Mouse (Mus musculus): ENCODE measurements around the gene Pias4. TPM values are rescaled to one million over a fixed set of nuclear protein-coding genes. Genes with fewer than 3 reads are reported as not detected.
A peak's percentile ranks its signal among the peaks of the same experiment; 100 is the strongest.

Pias4 gene
- polyA plus RNA-seq, 1 experiment from 2014 or later = 60.0 TPM

DNA sequence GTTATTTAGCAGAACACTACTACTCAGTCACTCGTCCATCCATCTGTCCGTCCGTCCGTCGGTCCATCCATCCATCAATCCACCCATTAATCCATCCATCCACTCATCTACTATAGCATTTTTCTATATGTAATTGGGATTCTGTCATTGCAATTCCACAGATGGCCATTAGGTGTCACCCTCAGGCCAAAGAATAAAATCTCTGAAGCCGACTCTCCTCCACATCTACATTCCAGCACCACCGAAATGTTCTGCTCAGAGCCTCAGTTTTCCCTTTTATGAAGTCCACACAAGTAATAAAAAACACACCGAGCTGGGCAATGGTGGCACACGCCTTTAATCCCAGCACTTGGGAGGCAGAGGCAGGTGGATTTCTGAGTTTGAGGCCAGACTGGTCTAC lies 30.5 kb upstream of the Pias4 start:
- Histone ChIP-seq H3K27ac (replicated peaks) (no peak overlapping the region), H3K9ac (no peak overlapping the region), H3K27me3 (peaks cover 51% of the 10 kb centered on the region), H3K4me1 (replicated peaks) (peaks cover 15% of the 10 kb centered on the region), H3K4me2 (no peak overlapping the region), H3K4me3 (no peak overlapping the region), H3K9me3 (no peaks in the 10 kb centered on the region), H3K36me3 (no peaks in the 10 kb centered on the region)
- 3% methylated on average over 9 of the region's 9 CpGs for WGBS
- ATAC-seq (ENCODE audit: low read depth) = no peak

DNA sequence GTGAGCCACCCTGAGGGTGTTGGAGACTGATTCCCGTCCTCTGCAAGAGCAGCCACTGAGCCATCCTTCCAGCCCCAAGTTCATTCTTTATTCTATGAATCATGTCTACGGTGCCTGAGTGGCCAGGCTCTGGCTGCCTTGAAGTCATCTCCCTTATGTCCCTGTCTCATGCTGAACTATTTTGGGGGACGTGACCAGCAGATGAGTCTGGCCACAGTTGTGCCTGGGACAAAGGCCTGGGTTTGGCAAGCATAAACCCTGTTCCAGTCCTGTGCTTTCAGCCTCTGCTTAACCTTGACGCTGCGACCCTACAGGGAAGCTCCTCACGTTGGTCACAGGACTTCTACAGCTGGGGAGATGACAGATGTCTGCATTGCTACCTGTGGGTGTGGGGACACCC lies 29.6 kb upstream of the Pias4 start:
- WGBS = 47% methylated on average over 6 of the region's 6 CpGs
- Histone ChIP-seq H3K27ac (replicated peaks) (no peak overlapping the region), H3K9me3 (no peaks in the 10 kb centered on the region), H3K4me2 (no peak overlapping the region), H3K27me3 (peaks cover 51% of the 10 kb centered on the region), H3K9ac (no peak overlapping the region), H3K4me1 (replicated peaks) (peaks cover 20% of the 10 kb centered on the region), H3K36me3 (no peaks in the 10 kb centered on the region), H3K4me3 (no peak overlapping the region)
- no peak for ATAC-seq (ENCODE audit: low read depth)

DNA sequence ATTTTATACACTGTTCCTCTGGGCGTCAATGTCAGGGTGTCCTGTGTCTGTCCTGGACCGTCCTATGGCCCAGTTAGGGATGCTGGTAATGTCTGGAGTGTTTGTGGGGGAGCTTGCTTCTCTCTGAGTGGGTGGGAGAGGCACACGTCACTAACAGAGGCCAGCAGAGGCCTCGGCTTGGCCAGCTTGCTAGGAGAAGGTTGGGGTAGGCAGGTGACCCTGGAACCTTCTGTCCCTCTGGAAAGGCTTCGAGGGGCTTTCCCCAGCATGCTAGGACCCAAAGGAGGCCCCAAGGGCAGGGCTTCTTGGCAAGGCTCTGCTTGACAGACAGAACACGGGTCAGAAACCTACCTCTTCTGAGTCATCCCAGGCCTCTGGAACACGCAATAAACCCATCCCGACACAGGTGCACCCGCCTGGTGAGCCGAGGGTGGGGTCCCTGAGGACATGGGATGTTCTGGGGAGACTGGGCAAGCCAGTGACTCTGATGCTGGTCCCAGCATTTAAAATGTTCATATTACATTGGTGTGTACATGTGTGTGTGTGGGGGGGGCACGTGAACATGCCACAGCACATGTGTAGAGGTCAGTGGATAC lies 28.8 kb upstream of the Pias4 start:
- ATAC-seq (ENCODE audit: low read depth) = no peak
- Histone ChIP-seq H3K27ac (replicated peaks) (no peak overlapping the region), H3K4me1 (replicated peaks) (peaks cover 25% of the 10 kb centered on the region), H3K4me3 (no peak overlapping the region), H3K9ac (no peak overlapping the region), H3K9me3 (no peaks in the 10 kb centered on the region), H3K27me3 (peaks cover 51% of the 10 kb centered on the region), H3K36me3 (no peaks in the 10 kb centered on the region), H3K4me2 (no peak overlapping the region)
- WGBS = 62% methylated on average over 11 of the region's 11 CpGs

DNA sequence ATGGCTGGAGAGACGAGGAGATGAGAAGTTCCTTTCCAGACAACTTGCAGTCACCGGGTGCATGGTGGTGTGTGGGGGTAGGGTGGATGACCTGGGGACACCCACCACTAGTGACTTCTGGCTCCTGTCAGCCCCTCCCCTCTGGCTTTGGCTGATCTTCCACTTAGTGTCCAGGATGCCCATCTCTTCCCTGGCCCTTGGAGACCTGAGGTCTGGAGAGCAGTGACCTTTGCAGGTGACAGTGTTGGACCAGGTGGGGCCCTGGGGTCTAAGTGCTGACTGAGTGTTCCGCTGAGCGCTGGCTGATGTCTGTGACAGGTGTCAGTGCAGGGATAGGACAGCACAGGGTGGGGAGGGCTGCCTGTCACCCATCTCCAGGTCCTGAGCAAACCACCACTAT lies 27.6 kb upstream of the Pias4 start:
- ATAC-seq (ENCODE audit: low read depth) = no peak
- H3K9me3 ChIP-seq = no peaks in the 10 kb centered on the region
- H3K4me1 ChIP-seq (replicated peaks) = peaks cover 29% of the 10 kb centered on the region
- peaks cover 51% of the 10 kb centered on the region for H3K27me3 ChIP-seq
- peaks cover 11% of the 10 kb centered on the region for H3K36me3 ChIP-seq
- H3K4me3 ChIP-seq = no peak overlapping the region
- no peak overlapping the region for H3K9ac ChIP-seq
- WGBS = 79% methylated on average over 4 of the region's 4 CpGs
- H3K4me2 ChIP-seq = no peak overlapping the region
- no peak overlapping the region for H3K27ac ChIP-seq (replicated peaks)

DNA sequence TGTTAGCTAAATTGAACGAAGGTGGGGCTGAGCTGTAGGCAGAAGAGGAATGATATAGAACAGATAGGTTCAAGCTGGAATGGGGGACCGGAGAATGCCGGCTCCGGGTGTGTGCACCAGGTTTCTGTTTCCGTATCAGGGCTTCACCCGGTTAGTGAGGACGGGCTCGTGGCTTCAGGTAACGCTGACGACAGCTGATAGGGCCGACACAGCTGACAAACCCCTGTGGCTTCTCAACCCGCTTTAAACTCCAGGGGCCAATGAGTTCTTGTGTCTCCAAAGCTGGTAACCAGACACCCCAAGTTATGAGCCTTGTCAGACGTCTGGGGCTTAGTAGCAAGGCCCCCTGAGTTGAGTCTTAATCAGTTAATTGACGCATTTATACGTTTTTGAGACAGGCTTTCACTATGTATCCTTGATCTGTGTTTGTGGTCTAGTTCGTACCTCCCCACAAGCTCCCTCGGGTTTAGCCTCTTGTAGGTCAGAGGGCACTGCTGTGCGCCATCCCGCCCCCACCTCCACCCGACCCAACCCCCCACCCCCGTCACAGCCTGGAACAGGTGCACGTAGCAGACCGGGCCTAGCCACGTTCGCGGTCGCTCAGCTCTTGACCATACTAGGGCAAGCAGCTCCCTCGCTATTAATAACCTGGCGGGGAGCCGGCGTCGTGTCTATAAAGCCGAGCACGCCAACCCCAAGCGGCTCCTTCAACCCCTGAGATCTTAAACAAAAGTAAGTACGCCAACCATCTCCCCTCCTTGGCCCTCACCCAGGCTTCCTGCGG lies 26.5 kb upstream of the Pias4 start:
- Histone ChIP-seq H3K4me2 (peak overlapping the region; percentile 16; the same call in 1 of the 2 replicates), H3K4me1 (replicated peaks) (peaks cover 29% of the 10 kb centered on the region), H3K9me3 (no peaks in the 10 kb centered on the region), H3K9ac (peak overlapping the region; percentile 6; the same call in 1 of the 2 replicates), H3K4me3 (no peak overlapping the region), H3K27me3 (peaks cover 43% of the 10 kb centered on the region), H3K36me3 (peaks cover 19% of the 10 kb centered on the region), H3K27ac (replicated peaks) (no peak overlapping the region)
- ATAC-seq (ENCODE audit: low read depth) = no peak
- WGBS = 16% methylated on average over 37 of the region's 37 CpGs

DNA sequence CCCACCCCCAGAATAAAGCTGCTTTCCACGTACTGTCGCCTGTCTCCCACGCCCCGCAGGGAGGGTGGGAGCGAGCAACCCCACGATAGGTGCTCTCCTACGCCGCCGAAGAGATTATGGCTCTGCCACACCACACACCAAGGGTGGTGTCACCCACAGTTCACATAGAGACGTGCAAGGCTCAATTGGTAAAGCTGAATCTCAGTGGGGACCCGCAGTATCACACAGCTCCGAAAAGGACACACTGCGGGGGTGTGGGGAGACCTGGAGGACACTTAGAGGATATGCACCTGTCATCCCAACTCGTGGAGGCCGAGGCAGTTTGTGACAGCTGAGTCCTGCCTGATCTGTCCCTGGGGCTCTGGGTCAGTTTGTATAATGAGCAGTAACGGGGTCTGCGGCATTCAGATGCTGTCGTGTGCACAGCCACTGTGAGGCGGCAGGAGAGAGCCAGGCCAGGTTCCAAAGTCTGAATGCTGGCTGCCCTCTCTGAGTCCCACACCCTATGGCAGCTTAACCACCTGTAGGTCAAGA lies 25.3 kb upstream of the Pias4 start:
- 3% methylated on average over 19 of the region's 19 CpGs for WGBS
- Histone ChIP-seq H3K4me3 (peak overlapping the region; percentile 60), H3K9ac (peak overlapping the region; percentile 85), H3K4me1 (replicated peaks) (peaks cover 29% of the 10 kb centered on the region), H3K4me2 (peak overlapping the region; percentile 94), H3K27ac (replicated peaks) (peak overlapping the region; percentile 97), H3K36me3 (peaks cover 26% of the 10 kb centered on the region), H3K27me3 (peaks cover 38% of the 10 kb centered on the region), H3K9me3 (no peaks in the 10 kb centered on the region)
- ATAC-seq (ENCODE audit: low read depth) = peak; percentile 55

DNA sequence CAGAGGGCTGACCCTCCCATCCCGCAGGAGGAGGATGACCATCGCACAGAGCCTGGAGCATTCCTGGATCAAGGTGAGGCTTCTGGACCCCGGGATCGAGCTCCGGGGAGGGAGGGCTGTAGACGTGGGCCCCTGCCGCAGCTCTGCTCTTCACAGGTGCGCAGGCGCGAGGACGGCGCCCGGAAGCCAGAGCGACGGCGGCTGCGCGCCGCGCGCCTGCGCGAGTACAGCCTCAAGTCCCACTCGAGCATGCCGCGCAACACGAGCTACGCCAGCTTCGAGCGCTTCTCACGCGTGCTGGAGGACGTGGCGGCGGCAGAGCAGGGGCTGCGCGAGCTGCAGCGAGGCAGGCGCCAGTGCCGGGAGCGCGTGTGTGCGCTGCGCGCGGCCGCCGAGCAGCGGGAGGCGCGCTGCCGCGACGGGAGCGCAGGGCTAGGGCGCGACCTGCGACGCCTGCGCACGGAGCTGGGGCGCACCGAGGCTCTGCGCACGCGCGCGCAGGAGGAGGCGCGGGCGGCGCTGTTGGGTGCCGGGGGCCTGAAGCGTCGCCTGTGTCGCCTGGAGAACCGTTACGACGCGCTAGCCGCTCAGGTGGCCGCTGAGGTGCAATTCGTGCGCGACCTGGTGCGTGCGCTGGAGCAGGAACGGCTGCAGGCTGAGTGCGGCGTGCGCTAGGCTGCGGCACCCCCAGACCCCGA lies 24.7 kb upstream of the Pias4 start:
- WGBS = under 1% methylated on average over 93 of the region's 93 CpGs

DNA sequence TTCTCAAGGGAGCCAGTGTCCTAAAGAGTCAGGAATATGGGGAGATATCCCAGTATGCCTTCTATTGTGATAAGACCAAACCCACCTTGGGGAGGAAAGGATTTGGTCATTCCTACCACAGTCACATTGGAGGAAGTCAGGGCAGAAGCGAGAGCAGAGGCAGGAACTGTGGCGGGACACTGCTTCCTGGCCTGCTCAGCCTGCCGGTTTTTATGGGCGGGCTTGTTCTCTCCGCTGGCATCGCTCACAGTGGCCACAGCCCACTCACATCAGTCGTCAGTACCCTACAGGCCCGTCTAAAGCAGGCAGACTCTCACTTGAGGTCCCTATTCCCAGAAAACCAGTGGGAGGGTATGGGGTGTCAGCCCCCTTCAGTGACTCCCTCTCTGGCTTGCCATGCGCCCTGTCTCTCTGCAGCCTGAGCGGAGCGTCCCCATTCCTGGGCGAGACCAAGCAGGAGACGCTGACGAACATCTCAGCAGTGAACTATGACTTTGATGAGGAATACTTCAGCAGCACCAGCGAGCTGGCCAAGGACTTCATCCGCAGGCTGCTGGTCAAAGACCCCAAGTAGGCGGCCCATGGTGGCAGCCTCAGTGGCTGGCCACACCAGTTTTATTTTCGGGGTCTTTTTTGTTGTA lies 23.7 kb upstream of the Pias4 start:
- no peaks in the 10 kb centered on the region for H3K9me3 ChIP-seq
- H3K4me1 ChIP-seq (replicated peaks) = peaks cover 29% of the 10 kb centered on the region
- peaks cover 37% of the 10 kb centered on the region for H3K36me3 ChIP-seq
- H3K9ac ChIP-seq = no peak overlapping the region
- peak overlapping the region; percentile 60; the same call in 1 of the 2 replicates for H3K4me3 ChIP-seq
- 89% methylated on average over 18 of the region's 18 CpGs for WGBS
- peak overlapping the region; percentile 97; the same call in 1 of the 2 replicates for H3K27ac ChIP-seq (replicated peaks)
- ATAC-seq (ENCODE audit: low read depth) = no peak
- H3K4me2 ChIP-seq = peak overlapping the region; percentile 94
- H3K27me3 ChIP-seq = peaks cover 26% of the 10 kb centered on the region

More for the DNA sequence above, 24.7 kb upstream of the Pias4 start:
- ATAC-seq (ENCODE audit: low read depth) = peak; percentile 89
- peak overlapping the region; percentile 85 for H3K9ac ChIP-seq
- peak overlapping the region; percentile 94 for H3K4me2 ChIP-seq
- peak overlapping the region; percentile 60 for H3K4me3 ChIP-seq
- peak overlapping the region; percentile 97 for H3K27ac ChIP-seq (replicated peaks)
- peaks cover 36% of the 10 kb centered on the region for H3K27me3 ChIP-seq
- H3K4me1 ChIP-seq (replicated peaks) = peaks cover 29% of the 10 kb centered on the region
- H3K36me3 ChIP-seq = peaks cover 28% of the 10 kb centered on the region
- H3K9me3 ChIP-seq = no peaks in the 10 kb centered on the region

DNA sequence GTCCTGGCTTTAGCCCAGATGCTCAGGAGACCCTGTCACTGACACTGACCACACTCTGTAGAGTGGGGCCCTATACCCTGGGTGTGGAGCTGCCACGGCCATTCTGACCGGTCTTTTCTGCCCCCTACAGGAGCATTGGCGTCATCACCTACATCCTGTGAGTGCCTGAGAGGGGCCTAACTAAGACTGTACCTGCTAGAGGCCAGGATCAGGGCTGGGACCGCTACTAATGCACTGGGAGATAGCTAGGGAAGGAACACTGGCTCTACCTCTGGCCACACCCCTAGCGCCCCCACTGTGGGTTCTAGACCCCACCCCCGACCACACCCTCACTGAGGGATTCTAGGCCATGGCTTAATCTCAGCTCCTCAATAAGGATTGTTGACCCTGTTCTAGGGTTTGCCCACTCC lies 23.2 kb upstream of the Pias4 start:
- Histone ChIP-seq H3K9ac (no peak overlapping the region), H3K4me1 (replicated peaks) (peaks cover 29% of the 10 kb centered on the region), H3K9me3 (no peaks in the 10 kb centered on the region), H3K27me3 (peaks cover 21% of the 10 kb centered on the region), H3K27ac (replicated peaks) (no peak overlapping the region), H3K4me3 (no peak overlapping the region), H3K36me3 (peaks cover 40% of the 10 kb centered on the region), H3K4me2 (no peak overlapping the region)
- ATAC-seq (ENCODE audit: low read depth) = no peak
- WGBS = 82% methylated on average over 6 of the region's 6 CpGs

DNA sequence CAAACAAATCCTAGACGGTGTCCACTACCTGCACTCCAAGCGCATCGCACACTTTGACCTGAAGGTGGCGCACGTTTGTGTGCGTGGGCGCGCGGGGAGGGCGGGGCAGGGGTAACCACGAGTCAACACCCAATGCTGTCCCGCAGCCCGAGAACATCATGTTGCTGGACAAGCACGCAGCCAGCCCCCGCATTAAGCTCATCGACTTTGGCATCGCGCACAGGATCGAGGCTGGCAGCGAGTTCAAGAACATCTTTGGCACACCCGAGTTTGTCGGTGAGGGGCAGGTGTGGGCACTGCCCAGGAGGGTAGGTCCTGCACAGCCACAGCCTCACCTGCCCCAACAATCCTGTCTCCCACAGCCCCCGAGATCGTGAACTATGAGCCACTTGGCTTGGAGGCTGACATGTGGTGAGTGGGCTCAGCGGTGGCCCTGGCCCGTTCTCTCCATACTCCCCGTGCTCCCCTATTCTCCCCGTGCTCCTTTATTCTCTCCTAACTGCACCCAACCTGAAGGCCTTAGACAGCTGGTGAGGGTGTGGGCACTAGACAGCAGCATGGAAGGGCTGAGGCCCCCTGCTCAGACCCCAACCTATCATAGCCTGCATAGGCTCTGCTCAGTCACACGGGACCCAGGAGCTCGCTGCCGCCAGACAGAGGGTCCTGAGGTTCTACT lies 22.7 kb upstream of the Pias4 start:
- H3K36me3 ChIP-seq = peaks cover 44% of the 10 kb centered on the region
- H3K27ac ChIP-seq (replicated peaks) = no peak overlapping the region
- no peak overlapping the region for H3K4me2 ChIP-seq
- ATAC-seq (ENCODE audit: low read depth) = no peak
- H3K27me3 ChIP-seq = peaks cover 15% of the 10 kb centered on the region
- no peak overlapping the region for H3K4me3 ChIP-seq
- WGBS = 70% methylated on average over 31 of the region's 31 CpGs
- no peak overlapping the region for H3K9ac ChIP-seq
- no peaks in the 10 kb centered on the region for H3K9me3 ChIP-seq
- peaks cover 29% of the 10 kb centered on the region for H3K4me1 ChIP-seq (replicated peaks)

DNA sequence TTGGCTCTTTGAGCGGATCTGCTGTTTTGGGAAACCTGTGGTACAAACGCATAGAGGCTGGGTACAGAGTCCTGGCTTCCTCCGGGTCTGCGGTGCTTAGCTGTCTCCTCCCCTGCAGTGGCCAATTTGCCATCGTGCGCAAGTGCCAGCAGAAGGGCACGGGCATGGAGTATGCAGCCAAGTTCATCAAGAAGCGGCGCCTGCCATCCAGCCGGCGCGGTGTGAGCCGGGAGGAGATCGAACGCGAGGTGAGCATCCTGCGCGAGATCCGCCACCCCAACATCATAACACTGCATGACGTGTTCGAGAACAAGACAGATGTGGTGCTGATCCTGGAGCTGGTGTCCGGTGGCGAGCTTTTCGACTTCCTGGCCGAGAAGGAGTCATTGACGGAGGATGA lies 22.1 kb upstream of the Pias4 start:
- H3K4me1 ChIP-seq (replicated peaks) = peaks cover 28% of the 10 kb centered on the region
- H3K4me2 ChIP-seq = no peak overlapping the region
- H3K9me3 ChIP-seq = no peaks in the 10 kb centered on the region
- peaks cover 10% of the 10 kb centered on the region for H3K27me3 ChIP-seq
- 81% methylated on average over 26 of the region's 26 CpGs for WGBS
- no peak for ATAC-seq (ENCODE audit: low read depth)
- no peak overlapping the region for H3K27ac ChIP-seq (replicated peaks)
- peaks cover 50% of the 10 kb centered on the region for H3K36me3 ChIP-seq
- no peak overlapping the region for H3K9ac ChIP-seq
- no peak overlapping the region for H3K4me3 ChIP-seq
